Mouse (Mus musculus): ENCODE measurements at regions not wholly inside any gene's neighbourhood (a gene's known extent, or its start where the extent isn't known, plus 50 kb on each side); places are given as distances from the start of the nearest gene placed in this dataset.

- DNase-seq, result no peak
Observed at GRCm38 (mm10) chr16:7863406-7863805, 561.5 kb downstream of the Tmem114 start.

- DNase-seq, result no peak
Observed at GRCm38 (mm10) chr16:7839139-7839538, 585.8 kb downstream of the Tmem114 start.

GRCm38 (mm10) chr16:7831142-7831541 is 593.8 kb downstream of the Tmem114 start:
- peak; percentile 12 for DNase-seq

GRCm38 (mm10) chr16:7829939-7830650 is 594.8 kb downstream of the Tmem114 start:
- DNase-seq, result peak; percentile 81

GRCm38 (mm10) chr16:7801161-7801560 is 623.8 kb downstream of the Tmem114 start:
- DNase-seq, result no peak

- no peak for DNase-seq
Observed at GRCm38 (mm10) chr16:7797176-7797786, 627.7 kb downstream of the Tmem114 start.

GRCm38 (mm10) chr16:7795561-7795960 is 629.4 kb downstream of the Tmem114 start:
- DNase-seq, result no peak

GRCm38 (mm10) chr16:7792521-7792920 is 632.4 kb downstream of the Tmem114 start:
- DNase-seq, result no peak

GRCm38 (mm10) chr16:7790260-7790659 is 634.7 kb downstream of the Tmem114 start:
- no peak for DNase-seq

GRCm38 (mm10) chr16:7788209-7788608 is 636.7 kb downstream of the Tmem114 start:
- peak; percentile 66 for DNase-seq

- no peak for DNase-seq
Observed at GRCm38 (mm10) chr16:7781506-7781905, 643.4 kb downstream of the Tmem114 start.

GRCm38 (mm10) chr16:7775635-7776034 is 649.3 kb downstream of the Tmem114 start:
- no peak for DNase-seq

GRCm38 (mm10) chr16:7768433-7768832 is 656.5 kb downstream of the Tmem114 start:
- DNase-seq, result no peak

GRCm38 (mm10) chr16:7767691-7768090 is 657.2 kb downstream of the Tmem114 start:
- DNase-seq, result no peak

- DNase-seq, result no peak
Observed at GRCm38 (mm10) chr16:7764383-7764782, 660.6 kb downstream of the Tmem114 start.

- DNase-seq, result no peak
Observed at GRCm38 (mm10) chr16:7728186-7728585, 696.8 kb downstream of the Tmem114 start.

- no peak for DNase-seq
Observed at GRCm38 (mm10) chr16:7725225-7725624, 699.7 kb downstream of the Tmem114 start.

- DNase-seq, result no peak
Observed at GRCm38 (mm10) chr16:7701471-7701870, 723.5 kb downstream of the Tmem114 start.

- no peak for DNase-seq
Observed at GRCm38 (mm10) chr16:7685484-7685883, 739.5 kb downstream of the Tmem114 start.

GRCm38 (mm10) chr16:7666096-7666495 is 758.8 kb downstream of the Tmem114 start:
- no peak for DNase-seq

GRCm38 (mm10) chr16:7658133-7658532 is 766.8 kb downstream of the Tmem114 start:
- no peak for DNase-seq

GRCm38 (mm10) chr16:7654451-7654850 is 770.5 kb downstream of the Tmem114 start:
- no peak for DNase-seq

GRCm38 (mm10) chr16:7649771-7650170 is 775.2 kb downstream of the Tmem114 start:
- DNase-seq, result no peak

- no peak for DNase-seq
Observed at GRCm38 (mm10) chr16:7647275-7647926, 777.5 kb downstream of the Tmem114 start.
